Mouse (Mus musculus): ENCODE measurements around the gene Katnal1.

The Katnal1 gene

GRCm38 (mm10) chr5:148927717-148928223 lies 1.4 kb downstream of the Katnal1 start:
- DNase-seq (ENCODE audit: low read depth, low spot score): no peak

DNA sequence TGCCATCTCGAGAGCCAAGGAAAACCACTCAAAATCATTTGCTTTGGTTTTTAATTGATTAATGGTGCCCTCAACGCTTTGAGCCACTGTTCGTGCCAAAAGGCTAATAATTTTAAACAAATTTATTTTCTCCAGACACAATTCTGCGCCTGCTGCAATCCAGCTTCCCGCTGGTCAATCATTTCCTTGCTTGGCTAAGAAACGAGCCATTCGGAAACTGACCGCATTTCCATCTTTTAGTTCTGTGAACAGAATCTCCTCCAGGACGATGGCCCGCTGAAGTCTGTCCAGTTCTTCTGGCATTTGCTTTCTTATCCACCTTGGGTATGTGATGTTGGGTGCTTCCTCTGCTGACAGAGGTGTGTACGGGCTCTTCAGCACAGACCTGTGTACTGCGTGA lies 4.5 kb downstream of the Katnal1 start:
- no peak for DNase-seq (ENCODE audit: low read depth, low spot score)

DNA sequence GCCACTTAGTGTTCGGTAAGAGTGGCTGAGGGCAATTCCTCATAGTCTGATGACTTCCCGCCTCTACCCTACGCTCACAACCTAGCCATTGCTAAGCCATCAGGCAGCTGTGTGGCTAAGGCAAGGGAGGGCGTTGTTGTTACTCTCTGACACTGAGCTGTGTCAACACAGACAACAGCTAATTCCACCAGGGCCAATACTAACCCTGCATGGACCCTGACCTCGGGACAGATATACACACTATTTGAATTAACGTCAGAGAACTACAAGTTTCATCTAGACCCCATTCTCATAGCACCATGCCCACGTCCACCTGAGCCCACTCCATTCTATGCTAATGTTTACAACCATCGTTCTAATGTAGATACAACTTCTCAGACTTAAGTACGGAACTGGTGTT lies 5.1 kb downstream of the Katnal1 start:
- DNase-seq (ENCODE audit: low read depth, low spot score): no peak

GRCm38 (mm10) chr5:148923408-148923807 lies 5.7 kb downstream of the Katnal1 start:
- no peak for DNase-seq (ENCODE audit: low read depth, low spot score)

GRCm38 (mm10) chr5:148922773-148923172 lies 6.3 kb downstream of the Katnal1 start:
- no peak for DNase-seq (ENCODE audit: low read depth, low spot score)

- DNase-seq (ENCODE audit: low read depth, low spot score): no peak
Measured at GRCm38 (mm10) chr5:148918049-148918448, 11.1 kb downstream of the Katnal1 start.

DNA sequence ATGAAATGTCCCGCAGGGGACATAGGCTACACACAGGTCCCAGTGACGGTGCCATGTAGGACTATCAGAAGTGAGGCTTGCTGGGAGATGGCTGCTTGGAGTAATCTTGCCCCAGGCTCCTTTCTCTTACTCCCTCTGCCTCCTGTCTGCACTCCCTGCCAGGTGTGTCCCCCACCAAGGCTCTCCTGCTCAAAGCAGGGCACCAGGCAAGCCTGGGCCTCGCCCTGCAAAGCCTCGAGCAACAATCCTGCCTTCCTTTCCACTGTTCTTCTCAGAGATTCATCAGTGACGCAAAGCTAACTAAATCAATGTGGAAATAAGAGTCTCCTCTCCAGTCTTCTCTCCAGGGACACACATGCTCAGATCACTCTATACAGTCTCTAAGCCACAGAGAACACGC lies 12.3 kb downstream of the Katnal1 start:
- DNase-seq (ENCODE audit: low read depth, low spot score): no peak

DNA sequence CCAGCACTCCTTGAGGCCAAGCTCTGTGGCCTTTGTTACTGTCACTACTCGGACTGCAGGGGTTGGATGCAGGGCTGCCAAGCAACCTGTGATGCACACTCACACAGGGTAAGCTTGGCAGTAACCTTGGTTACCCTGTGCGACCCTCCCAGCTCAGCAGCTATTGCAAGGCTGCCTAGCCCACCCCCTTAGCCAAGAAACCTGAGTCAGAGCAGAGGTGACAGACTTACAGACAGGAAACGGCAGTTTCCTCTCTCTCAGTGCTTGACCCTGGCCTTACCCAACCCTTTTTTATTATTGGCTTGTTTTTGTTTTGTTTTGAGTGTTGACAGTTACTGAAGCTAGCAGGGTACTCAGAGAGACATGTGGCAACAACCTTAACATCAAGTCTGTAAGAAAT lies 16.9 kb downstream of the Katnal1 start:
- DNase-seq (ENCODE audit: low read depth, low spot score): no peak

GRCm38 (mm10) chr5:148910066-148910465 lies 19.1 kb downstream of the Katnal1 start:
- no peak for DNase-seq (ENCODE audit: low read depth, low spot score)

DNA sequence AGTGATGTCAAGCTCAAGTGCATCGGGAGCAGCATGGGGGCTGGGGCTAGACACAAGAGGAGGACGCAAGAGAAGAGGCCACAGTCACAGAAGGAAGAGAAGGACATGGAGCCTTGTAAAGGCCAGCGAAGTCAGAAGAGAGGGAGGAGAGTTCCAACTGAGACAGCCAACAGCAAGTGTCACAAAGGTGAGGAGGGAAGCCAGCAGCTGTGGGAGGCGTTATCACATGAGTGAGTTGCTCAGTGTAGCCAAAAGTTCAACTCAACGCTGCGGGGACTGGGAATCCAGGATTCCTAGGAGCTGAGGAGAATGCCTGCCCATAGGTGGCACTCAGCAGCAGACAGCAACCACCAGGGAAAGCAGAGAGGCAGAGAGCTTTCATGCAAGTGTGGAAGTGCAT lies 19.7 kb downstream of the Katnal1 start:
- peak; percentile 73 for DNase-seq (ENCODE audit: low read depth, low spot score)

GRCm38 (mm10) chr5:148909057-148909395 lies 20.1 kb downstream of the Katnal1 start:
- DNase-seq (ENCODE audit: low read depth, low spot score): peak; percentile 90

- DNase-seq (ENCODE audit: low read depth, low spot score): no peak
Measured at GRCm38 (mm10) chr5:148908191-148909056, 20.7 kb downstream of the Katnal1 start.

- no peak for DNase-seq (ENCODE audit: low read depth, low spot score)
Measured at GRCm38 (mm10) chr5:148906305-148906704, 22.8 kb downstream of the Katnal1 start.

DNA sequence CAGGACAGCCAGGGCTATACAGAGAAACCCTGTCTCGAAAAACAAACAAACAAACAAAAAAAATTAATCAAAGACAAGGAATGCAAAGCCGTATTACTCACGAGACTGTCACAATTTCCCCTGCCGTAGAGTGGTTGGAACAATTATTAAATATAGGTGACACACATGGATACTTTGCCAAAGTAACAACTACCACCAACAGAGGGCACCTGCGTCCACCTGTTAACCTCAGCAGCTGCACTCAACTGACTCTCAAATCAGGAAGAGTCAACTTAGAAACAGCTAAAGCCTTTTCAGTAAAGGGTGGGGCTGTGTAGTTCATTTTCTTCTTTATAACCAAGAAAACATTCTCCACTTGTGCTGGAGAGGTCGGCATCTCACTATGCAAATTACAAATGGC lies 24.3 kb downstream of the Katnal1 start:
- DNase-seq (ENCODE audit: low read depth, low spot score): peak; percentile 59

- no peak for DNase-seq (ENCODE audit: low read depth, low spot score)
Measured at GRCm38 (mm10) chr5:148899361-148899760, 29.8 kb downstream of the Katnal1 start.

- no peak for DNase-seq (ENCODE audit: low read depth, low spot score)
Measured at GRCm38 (mm10) chr5:148897941-148898417, 31.1 kb downstream of the Katnal1 start.

DNA sequence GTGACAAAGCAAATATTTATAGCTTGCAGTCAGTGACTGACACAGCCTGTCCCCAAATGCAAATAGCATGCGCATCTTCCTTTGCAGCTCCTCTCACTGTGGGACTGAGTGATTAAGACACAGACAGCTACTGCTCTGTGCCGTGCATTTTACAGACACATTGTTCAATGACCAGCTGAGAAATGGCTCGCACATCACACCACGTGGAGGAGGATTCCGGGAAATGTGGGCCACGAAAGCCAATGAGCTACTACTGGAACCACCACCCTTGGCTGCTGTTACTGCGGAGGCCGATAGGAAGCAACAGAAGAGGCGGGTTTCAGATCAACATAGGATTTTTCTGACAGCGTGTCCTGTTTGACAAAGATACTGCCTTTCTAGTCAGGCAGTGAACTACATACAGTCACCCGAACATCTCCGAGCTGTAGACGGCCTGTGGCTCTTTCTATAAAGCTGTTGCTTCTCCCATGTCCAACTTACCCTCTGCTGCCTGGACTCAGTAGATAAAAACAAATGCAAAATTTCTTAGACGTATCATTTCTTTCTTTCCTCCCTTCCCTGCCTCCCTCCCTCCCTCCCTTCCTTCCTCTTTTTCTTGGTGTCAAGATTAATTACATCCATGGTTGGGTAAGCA lies 31.9 kb downstream of the Katnal1 start:
- DNase-seq (ENCODE audit: low read depth, low spot score): peak; percentile 88

DNA sequence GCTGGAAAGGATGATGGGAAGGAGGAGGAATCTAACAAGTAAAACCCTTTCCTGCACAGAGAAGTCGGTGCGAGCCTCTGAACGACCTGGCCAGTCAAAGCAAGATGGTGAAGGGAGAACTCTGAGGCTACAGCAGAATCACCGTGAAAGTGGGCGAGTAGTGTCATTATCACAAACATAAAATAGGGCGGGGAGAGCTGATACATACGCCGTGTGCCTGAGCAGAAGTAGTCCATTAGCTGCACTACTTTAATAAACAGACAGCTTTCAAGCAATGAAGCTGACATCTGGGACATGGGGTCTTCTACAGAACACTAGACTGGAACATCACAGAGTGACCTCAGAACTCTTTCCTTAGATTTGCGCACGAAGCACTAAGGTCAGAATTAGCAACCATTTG lies 32.6 kb downstream of the Katnal1 start:
- no peak for DNase-seq (ENCODE audit: low read depth, low spot score)

DNA sequence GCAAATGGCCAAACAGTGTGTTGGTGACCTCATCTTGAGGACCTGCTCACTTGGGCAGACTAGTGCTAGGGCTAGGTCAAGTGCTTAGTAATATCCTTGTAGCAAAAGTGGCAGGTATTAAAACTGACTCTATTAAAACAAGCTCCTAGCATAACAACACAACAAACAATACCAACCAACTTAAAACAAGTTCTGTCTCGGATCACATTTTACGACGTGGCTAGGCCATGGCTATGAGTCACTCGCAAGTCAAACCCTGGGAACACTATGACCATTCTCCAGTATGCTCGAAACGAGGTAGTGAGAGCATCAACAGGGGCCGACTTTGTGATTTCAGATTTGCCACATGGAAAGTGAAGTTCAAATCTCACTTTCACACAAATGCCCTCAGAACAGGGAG lies 33.3 kb downstream of the Katnal1 start:
- DNase-seq (ENCODE audit: low read depth, low spot score): no peak

- DNase-seq (ENCODE audit: low read depth, low spot score): no peak
Measured at GRCm38 (mm10) chr5:148895034-148895433, 34.1 kb downstream of the Katnal1 start.

DNA sequence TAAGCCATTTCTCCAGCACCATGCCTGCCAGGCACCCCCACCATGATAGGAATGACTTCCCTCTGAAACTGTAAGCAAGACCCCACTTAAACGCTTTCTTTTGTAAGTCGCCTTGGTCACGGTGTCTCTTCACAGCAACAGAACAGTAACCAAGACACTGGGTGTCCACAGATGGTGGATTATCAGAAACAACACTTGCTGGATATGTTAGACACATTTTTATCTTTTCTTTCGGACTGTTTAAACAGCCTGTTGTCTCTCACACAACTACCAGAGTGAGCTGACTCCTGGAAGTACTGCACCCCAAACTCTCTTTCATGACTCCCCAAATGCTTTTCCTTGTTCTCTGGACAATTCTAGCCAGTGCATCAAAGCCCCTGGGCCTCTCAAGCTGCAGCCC lies 38.9 kb downstream of the Katnal1 start:
- no peak for DNase-seq (ENCODE audit: low read depth, low spot score)

DNA sequence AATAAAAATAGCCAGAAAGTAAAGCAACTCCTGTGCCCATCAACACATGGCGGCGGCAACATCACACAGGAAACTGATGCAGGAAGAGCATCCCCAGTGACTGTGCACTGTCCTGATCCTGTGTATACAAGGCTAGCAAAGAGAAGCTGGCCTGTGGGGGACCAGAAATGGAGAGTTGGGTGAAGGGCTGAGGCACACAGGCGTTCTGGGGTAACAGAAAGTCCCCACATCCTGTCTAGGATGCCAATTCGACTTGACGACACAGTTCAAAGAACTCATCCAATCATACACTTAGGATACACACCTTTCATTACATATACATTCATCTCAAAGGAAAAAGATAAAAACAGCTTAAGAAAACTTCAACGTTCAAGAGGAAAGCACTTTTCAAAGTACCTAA lies 41.1 kb downstream of the Katnal1 start:
- no peak for DNase-seq (ENCODE audit: low read depth, low spot score)
